Mouse (Mus musculus) kidney, embryonic 16.5 days (tissue): ENCODE measurements at regions not wholly inside any gene's neighbourhood (a gene's known extent, or its start where the extent isn't known, plus 50 kb on each side); places are given as distances from the start of the nearest gene placed in this dataset.
"Not testable (repeated sequence)": the region's sequence is repeated elsewhere in the genome, so short reads cannot be mapped to it uniquely, and the experiment has no call there.

Experiments used
- ATAC-seq: fragments of 200-750 bp; cut with Nextera tagmentation; 2 replicates; pipeline ENCODE4 v1.8.0; 2017; ENCODE audit warnings: moderate TSS enrichment; ENCODE audit not compliant: low FRiP score, low TSS enrichment
- H3K27ac ChIP-seq: fragments of 300-500 bp; sonication (generic); 2 replicates; pipeline ENCODE4 v1.5.1; 2014; ENCODE audit warnings: low read length
- H3K27me3 ChIP-seq: fragments of 300-500 bp; sonication (generic); 2 replicates; pipeline ENCODE4 v1.6.1; 2014; ENCODE audit warnings: low read length, control low read depth, mixed read lengths; ENCODE audit not compliant: insufficient read depth
- H3K36me3 ChIP-seq: fragments of 300-500 bp; sonication (generic); 2 replicates; pipeline ENCODE4 v1.6.1; 2014; ENCODE audit warnings: low read length, control low read depth, mixed read lengths; ENCODE audit not compliant: insufficient read depth
- H3K4me1 ChIP-seq: fragments of 300-500 bp; sonication (generic); 2 replicates; pipeline ENCODE4 v1.6.1; 2014; ENCODE audit warnings: low read length, control low read depth, mixed read lengths; ENCODE audit not compliant: insufficient read depth
- H3K4me2 ChIP-seq: fragments of 300-500 bp; sonication (generic); replicated peaks from 2 replicates; pipeline ENCODE4 v1.6.1; 2014; ENCODE audit warnings: low read depth, low read length
- H3K4me3 ChIP-seq: fragments of 300-500 bp; sonication (generic); 2 replicates; pipeline ENCODE4 v1.5.1; 2014; ENCODE audit warnings: mild to moderate bottlenecking, low read length
- H3K9ac ChIP-seq: fragments of 300-500 bp; sonication (generic); replicated peaks from 2 replicates; pipeline ENCODE4 v1.6.1; 2014; ENCODE audit warnings: low read length
- H3K9me3 ChIP-seq: fragments of 300-500 bp; sonication (generic); 2 replicates; pipeline ENCODE4 v1.6.1; 2016; ENCODE audit warnings: low read length, control low read depth
- WGBS: fragments of 180-500 bp; shearing (Covaris S2); extraction: QIAGEN DNeasy Blood & Tissue Kit; methylation state at CpG from one replicate; pipeline ENCODE4 v1.1.7; 2014; 5-methylcytosine and 5-hydroxymethylcytosine counted together

GRCm38 (mm10) chr14:53363995-53364394 is 868.4 kb upstream of the Olfr1507 start:
- H3K27me3 ChIP-seq, H3K9ac ChIP-seq, H3K4me3 ChIP-seq, H3K4me2 ChIP-seq, H3K9me3 ChIP-seq, H3K27ac ChIP-seq, H3K4me1 ChIP-seq, ATAC-seq, H3K36me3 ChIP-seq: not testable (repeated sequence)
- 80% methylated on average over 5 of the region's 5 CpGs for WGBS

- H3K4me2 ChIP-seq, H3K4me3 ChIP-seq, H3K9me3 ChIP-seq, H3K27ac ChIP-seq, ATAC-seq, H3K36me3 ChIP-seq, H3K27me3 ChIP-seq, H3K9ac ChIP-seq, H3K4me1 ChIP-seq: not testable (repeated sequence)
- 76% methylated on average over 2 of the region's 2 CpGs for WGBS
These were observed 866.5 kb upstream of the Olfr1507 start for GRCm38 (mm10) chr14:53362054-53362453.

GRCm38 (mm10) chr14:53357498-53357897 is 861.9 kb upstream of the Olfr1507 start:
- H3K9me3 ChIP-seq, ATAC-seq, H3K4me3 ChIP-seq, H3K4me1 ChIP-seq, H3K27me3 ChIP-seq, H3K9ac ChIP-seq, H3K27ac ChIP-seq, H3K4me2 ChIP-seq, H3K36me3 ChIP-seq: not testable (repeated sequence)
- 67% methylated on average over 1 of the region's 2 CpGs for WGBS

- not testable (repeated sequence) for H3K9ac ChIP-seq, H3K4me1 ChIP-seq, ATAC-seq, H3K27ac ChIP-seq, H3K4me2 ChIP-seq, H3K4me3 ChIP-seq, H3K27me3 ChIP-seq, H3K9me3 ChIP-seq, H3K36me3 ChIP-seq
- WGBS: no CpG with 5 or more reads among the region's 1 CpGs
These were observed 861.2 kb upstream of the Olfr1507 start for GRCm38 (mm10) chr14:53356783-53357182.

- not testable (repeated sequence) for H3K27me3 ChIP-seq, H3K4me3 ChIP-seq, H3K4me1 ChIP-seq, H3K9me3 ChIP-seq, H3K36me3 ChIP-seq, H3K9ac ChIP-seq, ATAC-seq, H3K4me2 ChIP-seq, H3K27ac ChIP-seq
- WGBS: no CpG with 5 or more reads among the region's 3 CpGs
These were observed 855.9 kb upstream of the Olfr1507 start for GRCm38 (mm10) chr14:53351457-53351856.

- not testable (repeated sequence) for H3K27ac ChIP-seq, H3K4me3 ChIP-seq, H3K4me2 ChIP-seq, ATAC-seq, H3K27me3 ChIP-seq, H3K4me1 ChIP-seq, H3K36me3 ChIP-seq, H3K9me3 ChIP-seq, H3K9ac ChIP-seq
- WGBS: 85% methylated on average over 1 of the region's 1 CpGs
These were observed 855.2 kb upstream of the Olfr1507 start for GRCm38 (mm10) chr14:53350780-53351179.

GRCm38 (mm10) chr14:53349111-53349510 is 853.6 kb upstream of the Olfr1507 start:
- not testable (repeated sequence) for ATAC-seq

GRCm38 (mm10) chr14:53345568-53345967 is 850.0 kb upstream of the Olfr1507 start:
- not testable (repeated sequence) for ATAC-seq

More at GRCm38 (mm10) chr14:53349111-53349510, 853.6 kb upstream of the Olfr1507 start:
- H3K9me3 ChIP-seq, H3K27me3 ChIP-seq, H3K4me3 ChIP-seq, H3K27ac ChIP-seq, H3K36me3 ChIP-seq, H3K9ac ChIP-seq, H3K4me1 ChIP-seq, H3K4me2 ChIP-seq: not testable (repeated sequence)

GRCm38 (mm10) chr14:53343849-53344248 is 848.3 kb upstream of the Olfr1507 start:
- H3K36me3 ChIP-seq, H3K4me3 ChIP-seq, ATAC-seq, H3K27me3 ChIP-seq, H3K9ac ChIP-seq, H3K4me1 ChIP-seq, H3K9me3 ChIP-seq, H3K27ac ChIP-seq, H3K4me2 ChIP-seq: not testable (repeated sequence)
- WGBS: 44% methylated on average over 5 of the region's 5 CpGs

More at GRCm38 (mm10) chr14:53345568-53345967, 850.0 kb upstream of the Olfr1507 start:
- 41% methylated on average over 2 of the region's 2 CpGs for WGBS
- H3K4me2 ChIP-seq, H3K9me3 ChIP-seq, H3K27ac ChIP-seq, H3K4me1 ChIP-seq, H3K27me3 ChIP-seq, H3K36me3 ChIP-seq, H3K4me3 ChIP-seq, H3K9ac ChIP-seq: not testable (repeated sequence)

GRCm38 (mm10) chr14:53339167-53339566 is 843.6 kb upstream of the Olfr1507 start:
- H3K27me3 ChIP-seq, H3K4me1 ChIP-seq, H3K9me3 ChIP-seq, H3K36me3 ChIP-seq, H3K4me2 ChIP-seq, ATAC-seq, H3K9ac ChIP-seq, H3K4me3 ChIP-seq, H3K27ac ChIP-seq: not testable (repeated sequence)
- WGBS: 67% methylated on average over 1 of the region's 4 CpGs

GRCm38 (mm10) chr14:53337446-53337845 is 841.9 kb upstream of the Olfr1507 start:
- not testable (repeated sequence) for H3K27ac ChIP-seq, H3K4me1 ChIP-seq, H3K9ac ChIP-seq, ATAC-seq, H3K4me3 ChIP-seq, H3K9me3 ChIP-seq, H3K36me3 ChIP-seq, H3K4me2 ChIP-seq, H3K27me3 ChIP-seq
- 59% methylated on average over 3 of the region's 8 CpGs for WGBS
